Mouse (Mus musculus): ENCODE data around the gene Zfp664.

Zfp664 gene

DNA sequence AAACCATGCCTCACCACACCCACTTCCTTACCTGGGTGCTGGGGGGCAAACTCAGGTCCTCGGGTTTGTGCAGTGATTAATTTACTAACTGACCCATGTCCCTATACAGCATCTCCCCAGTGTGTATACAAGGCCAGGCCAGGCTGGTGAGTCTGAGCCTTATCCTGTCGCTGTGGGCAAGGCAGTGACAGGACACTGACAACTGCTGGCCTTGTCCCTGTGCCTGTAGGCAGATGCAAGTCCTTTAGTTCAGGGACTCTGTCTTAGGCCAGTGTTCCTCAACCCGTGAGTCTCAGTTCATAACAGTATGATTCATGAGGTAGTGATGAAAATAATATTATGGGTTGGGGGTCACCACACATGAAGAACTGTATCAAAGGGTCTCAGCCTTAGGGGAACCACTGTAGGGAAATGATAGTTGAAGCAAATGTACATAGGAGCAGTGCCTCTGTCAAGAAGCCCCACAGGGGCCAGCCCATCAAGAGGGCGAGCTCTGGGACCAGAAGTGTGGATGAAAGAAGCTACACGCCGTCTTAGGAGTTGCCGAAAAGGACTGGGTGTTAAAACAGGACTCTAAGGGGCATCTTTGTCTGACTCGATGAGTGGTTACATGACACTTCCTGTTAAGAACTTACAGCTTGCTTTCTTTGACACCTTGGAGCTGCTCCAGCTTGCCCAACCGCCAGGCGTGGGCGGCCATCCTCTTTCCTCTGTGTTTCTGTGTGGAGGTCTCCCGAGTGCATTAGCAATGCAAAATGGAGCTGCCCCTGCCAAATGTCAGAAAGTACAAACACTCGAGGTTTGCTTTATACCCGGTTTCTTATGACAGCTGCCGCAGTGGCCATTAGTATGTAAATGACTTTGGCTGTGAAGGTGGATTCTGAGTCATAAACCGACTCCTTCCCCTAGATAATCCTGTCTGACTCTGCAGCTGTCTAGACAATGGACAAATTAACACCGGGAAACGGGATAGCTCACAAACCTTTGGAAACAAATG lies 60.2 kb downstream of the Zfp664 start:
- peak; percentile 69; the same call in 1 of the 2 replicates for ATAC-seq (ENCODE audit: low TSS enrichment)

- no peak for ATAC-seq (ENCODE audit: low TSS enrichment)
Measured at GRCm38 (mm10) chr5:124929425-124930054, 67.0 kb downstream of the Zfp664 start.

GRCm38 (mm10) chr5:124930055-124930439 lies 67.6 kb downstream of the Zfp664 start:
- no peak for ATAC-seq (ENCODE audit: low TSS enrichment)

DNA sequence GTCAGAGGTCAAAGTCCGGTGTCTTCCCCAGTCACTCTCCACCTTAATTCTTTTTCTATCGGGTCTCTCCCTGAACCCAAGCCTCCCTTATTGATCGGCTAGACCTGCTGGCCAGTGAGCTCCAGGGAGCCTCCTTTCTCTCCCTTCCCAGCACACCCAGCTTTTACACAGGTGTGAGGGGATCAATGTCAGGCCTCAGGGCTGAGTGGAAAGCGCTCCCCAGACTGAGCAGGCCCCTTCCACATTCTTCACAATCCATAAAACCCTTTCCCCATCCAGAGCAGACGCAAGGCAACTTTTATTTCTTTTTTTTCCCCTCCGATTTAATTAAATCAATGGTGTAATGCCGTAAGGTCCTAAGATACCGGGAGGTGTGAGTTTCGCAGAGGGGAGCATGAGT lies 68.1 kb downstream of the Zfp664 start:
- no peak for ATAC-seq (ENCODE audit: low TSS enrichment)

DNA sequence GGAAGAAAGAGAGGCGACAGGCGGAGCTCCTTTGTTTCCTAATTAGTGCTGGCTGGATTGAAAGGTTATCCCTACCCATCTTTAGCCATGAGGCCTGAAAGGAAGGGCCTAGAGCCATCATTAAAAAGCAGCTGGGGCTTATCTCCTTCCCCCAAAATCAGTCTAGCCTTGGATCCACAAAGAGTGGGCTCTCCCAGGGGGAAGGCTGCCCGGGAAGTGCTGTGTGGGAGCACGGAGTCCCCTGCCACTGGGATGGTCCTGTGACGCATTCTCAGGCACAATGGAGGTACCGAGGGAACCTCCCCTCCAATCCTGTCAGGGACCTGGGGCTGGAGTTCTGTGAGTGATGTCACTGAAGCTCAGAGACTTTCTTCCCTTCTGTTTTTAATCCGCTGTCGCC lies 68.6 kb downstream of the Zfp664 start:
- ATAC-seq (ENCODE audit: low TSS enrichment) = no peak

- ATAC-seq (ENCODE audit: low TSS enrichment) = peak; percentile 52; the same call in 1 of the 2 replicates
Measured at GRCm38 (mm10) chr5:124934558-124934957, 72.1 kb downstream of the Zfp664 start.

GRCm38 (mm10) chr5:124943181-124943792 lies 80.8 kb downstream of the Zfp664 start:
- ATAC-seq (ENCODE audit: low TSS enrichment) = no peak

DNA sequence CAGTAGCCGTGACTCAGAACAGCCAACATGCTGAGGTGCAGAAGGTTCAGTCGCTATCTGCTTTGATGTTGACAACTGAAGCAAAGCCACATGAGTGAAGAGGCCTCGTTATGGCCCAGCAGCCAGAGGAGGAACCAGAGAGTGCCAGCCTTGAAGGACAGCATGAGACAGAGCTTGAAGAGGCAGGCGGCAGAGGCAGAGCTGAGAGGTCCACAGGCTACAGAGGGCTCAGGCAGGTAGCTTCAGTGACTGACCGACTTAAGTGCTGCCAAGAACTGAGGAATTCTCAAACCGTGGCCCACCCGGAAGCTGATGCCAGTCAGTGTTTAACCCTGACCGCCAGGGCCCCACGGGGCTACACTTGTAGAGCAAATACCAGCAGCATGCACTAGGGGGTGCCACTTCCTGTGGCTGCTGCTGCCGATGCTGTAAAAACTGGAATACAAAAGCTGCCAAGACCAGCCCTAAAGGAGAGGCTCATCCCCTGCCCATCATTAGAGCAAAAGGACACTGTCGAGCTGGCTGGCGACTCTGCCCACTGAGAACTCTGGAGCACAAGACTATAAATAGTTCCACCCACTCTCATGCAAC lies 81.4 kb downstream of the Zfp664 start:
- peak; percentile 62; the same call in 1 of the 2 replicates for ATAC-seq (ENCODE audit: low TSS enrichment)

DNA sequence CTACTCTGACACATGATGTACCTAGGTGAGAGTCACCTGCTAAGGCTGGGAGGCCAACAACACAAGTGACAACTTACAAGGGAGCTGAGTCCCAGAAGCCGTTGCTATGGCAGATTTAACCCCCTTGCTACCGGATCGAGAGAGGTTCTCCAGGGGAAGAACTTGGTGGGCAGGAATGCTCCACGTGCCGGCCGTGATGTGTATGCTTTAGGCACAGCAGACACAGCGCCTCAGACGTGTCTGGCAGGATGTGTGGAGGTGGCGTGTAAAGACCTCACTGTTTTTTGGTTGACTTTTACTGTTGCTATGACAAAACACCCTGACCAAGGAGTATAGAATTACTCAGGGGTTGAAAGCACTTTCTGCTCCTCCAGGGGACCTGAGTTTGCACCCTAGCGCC lies 81.9 kb downstream of the Zfp664 start:
- no peak; the same call in 1 of the 2 replicates for ATAC-seq (ENCODE audit: low TSS enrichment)

DNA sequence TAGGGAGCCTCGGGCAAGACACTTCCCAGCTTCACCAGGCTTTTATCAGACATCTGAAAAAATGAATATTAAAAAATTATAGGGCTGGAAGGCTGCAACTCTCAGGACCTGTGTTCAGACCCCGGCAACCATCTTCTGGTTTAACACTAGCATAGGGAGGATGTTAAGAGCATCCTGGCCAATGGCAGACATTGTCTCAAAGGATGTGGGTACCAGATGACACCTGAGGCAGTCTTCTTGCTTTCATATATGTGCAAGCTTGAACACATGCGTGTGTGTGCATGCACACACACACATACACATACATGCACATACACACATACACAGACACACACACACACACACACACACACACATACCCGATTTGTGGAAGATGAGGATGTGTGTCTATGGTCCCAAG lies 82.6 kb downstream of the Zfp664 start:
- ATAC-seq (ENCODE audit: low TSS enrichment) = no peak

GRCm38 (mm10) chr5:124950623-124951278 lies 88.3 kb downstream of the Zfp664 start:
- ATAC-seq (ENCODE audit: low TSS enrichment) = no peak

DNA sequence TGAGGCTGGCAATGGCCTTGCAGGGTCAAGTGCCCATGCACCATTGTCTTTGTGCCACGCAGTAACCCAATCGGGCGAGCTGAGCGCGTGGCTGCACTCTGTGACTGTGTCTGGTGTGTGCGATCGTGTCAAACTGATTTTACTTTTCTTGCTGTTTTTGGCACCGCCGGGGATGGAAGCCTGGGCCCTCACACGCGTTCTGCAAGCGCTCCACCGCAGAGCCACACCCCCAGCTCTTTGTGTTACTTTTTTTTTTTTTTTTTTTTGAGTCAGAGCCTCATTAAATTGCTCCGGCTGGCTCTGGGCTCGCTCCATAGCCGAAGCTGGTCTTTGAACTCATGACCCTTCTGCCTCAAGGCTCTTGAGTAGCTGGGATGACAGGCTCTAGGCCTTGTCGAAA lies 88.8 kb downstream of the Zfp664 start:
- no peak for ATAC-seq (ENCODE audit: low TSS enrichment)

All from frontal cortex, adult (tissue).